Mouse (Mus musculus) E14TG2a.4 (cell line): ENCODE measurements around the gene Rapgef4.
A peak's percentile ranks its signal among the peaks of the same experiment; 100 is the strongest.

Experiments
- H3K27me3 ChIP-seq: 2 replicates; pipeline ENCODE4 v1.6.1; 2014; ENCODE audit warnings: low read length, control low read depth; ENCODE audit not compliant: insufficient read depth
- H3K36me3 ChIP-seq: 2 replicates; pipeline ENCODE4 v1.6.1; 2014; ENCODE audit warnings: low read length, control low read depth; ENCODE audit not compliant: insufficient read depth
- H3K4me1 ChIP-seq: replicated peaks from 2 replicates; pipeline ENCODE4 v1.6.1; 2014; ENCODE audit warnings: low read depth, low read length, control low read depth
- H3K4me3 ChIP-seq: replicated peaks from 2 replicates; pipeline ENCODE4 v1.5.1; 2014; ENCODE audit warnings: mild to moderate bottlenecking, low read length
- H3K9me3 ChIP-seq: 2 replicates; pipeline ENCODE4 v1.6.1; 2014; ENCODE audit warnings: low read length, control low read depth
- CTCF ChIP-seq: conservative IDR thresholded peaks from 2 replicates; pipeline ENCODE4 v1.5.1; 2014; ENCODE audit warnings: low read length
- NANOG ChIP-seq: IDR thresholded peaks from 2 replicates; pipeline ENCODE4 v1.6.1; 2014; ENCODE audit warnings: borderline replicate concordance, low read length, mixed read lengths
- POU5F1 ChIP-seq: IDR thresholded peaks from 2 replicates; pipeline ENCODE4 v1.6.1; 2014; ENCODE audit warnings: low read length, borderline replicate concordance

Rapgef4 gene

DNA sequence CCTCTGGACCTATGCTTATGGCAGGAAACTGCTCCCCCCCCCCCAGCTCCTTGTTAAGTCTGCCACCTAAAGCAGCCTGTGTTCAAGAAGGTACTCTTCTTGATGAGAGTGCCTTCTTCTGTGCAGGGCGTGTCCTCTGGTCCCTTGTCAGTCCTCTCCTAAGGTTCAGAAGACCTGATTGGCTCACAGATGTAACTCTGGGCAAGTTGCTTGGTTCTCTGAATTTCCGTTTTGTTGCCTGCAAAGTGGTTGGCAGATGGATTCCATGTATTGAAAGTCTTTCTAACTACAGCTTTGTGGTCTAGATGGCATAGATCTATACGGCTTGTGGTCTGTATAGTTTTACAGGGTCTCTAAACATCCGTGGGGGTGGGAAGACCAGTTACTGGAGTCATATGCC, 101.8 kb downstream of the Rapgef4 start:
- Histone ChIP-seq H3K4me1 (peaks cover 18% of the 10 kb centered on the region), H3K36me3 (no peaks in the 10 kb centered on the region), H3K9me3 (no peaks in the 10 kb centered on the region), H3K27me3 (no peaks in the 10 kb centered on the region), H3K4me3 (no peak overlapping the region)
- TF ChIP-seq POU5F1 (no peak), CTCF (no peak), NANOG (no peak)

DNA sequence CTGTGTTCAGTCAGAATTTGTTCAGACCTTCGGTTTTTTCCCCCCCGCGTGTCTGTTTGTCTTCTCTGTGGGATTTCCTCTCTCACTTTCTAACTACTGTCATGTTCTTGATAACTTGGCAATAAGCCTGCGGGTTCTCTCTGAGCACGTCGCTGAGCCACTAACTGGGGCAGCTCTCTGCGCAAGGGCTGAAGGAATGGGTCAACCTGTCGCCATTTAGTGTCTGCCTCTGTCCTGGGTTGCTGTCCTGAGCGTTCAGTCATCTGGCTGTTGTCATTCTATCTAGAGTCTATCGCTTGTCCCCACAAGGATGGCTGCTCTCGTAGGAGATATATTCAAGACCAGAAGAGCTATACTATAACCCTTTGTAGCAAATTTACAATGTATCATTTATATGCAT, 107.8 kb downstream of the Rapgef4 start:
- no peaks in the 10 kb centered on the region for H3K36me3 ChIP-seq
- no peak for TF ChIP-seq CTCF
- no peak for TF ChIP-seq NANOG
- TF ChIP-seq POU5F1, result no peak
- no peaks in the 10 kb centered on the region for H3K9me3 ChIP-seq
- no peak overlapping the region for H3K4me3 ChIP-seq
- H3K27me3 ChIP-seq, result no peaks in the 10 kb centered on the region
- H3K4me1 ChIP-seq, result peaks cover 14% of the 10 kb centered on the region

DNA sequence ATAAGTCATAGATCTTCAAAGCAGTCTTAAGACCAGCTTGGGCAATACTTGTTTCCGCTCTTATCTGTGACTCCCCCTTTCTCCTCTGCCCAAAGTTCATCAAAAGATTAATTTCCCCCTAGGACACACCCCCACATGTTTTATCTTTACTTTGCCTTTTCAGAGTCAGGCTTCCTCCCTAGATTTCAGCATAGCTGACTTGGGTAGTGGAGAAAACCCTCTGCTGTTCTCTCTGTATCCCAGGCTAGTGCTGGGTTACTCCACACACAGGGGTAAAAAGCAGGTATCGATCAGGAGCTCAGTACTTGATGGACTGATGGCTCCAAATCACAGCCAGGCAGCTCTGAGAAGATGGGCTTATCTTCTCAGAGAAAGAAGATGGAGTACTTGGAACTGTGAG, 109.0 kb downstream of the Rapgef4 start:
- Histone ChIP-seq H3K4me1 (peaks cover 14% of the 10 kb centered on the region), H3K27me3 (no peaks in the 10 kb centered on the region), H3K36me3 (no peaks in the 10 kb centered on the region), H3K9me3 (no peaks in the 10 kb centered on the region), H3K4me3 (no peak overlapping the region)
- no peak for TF ChIP-seq NANOG
- TF ChIP-seq POU5F1, result no peak
- TF ChIP-seq CTCF, result no peak

DNA sequence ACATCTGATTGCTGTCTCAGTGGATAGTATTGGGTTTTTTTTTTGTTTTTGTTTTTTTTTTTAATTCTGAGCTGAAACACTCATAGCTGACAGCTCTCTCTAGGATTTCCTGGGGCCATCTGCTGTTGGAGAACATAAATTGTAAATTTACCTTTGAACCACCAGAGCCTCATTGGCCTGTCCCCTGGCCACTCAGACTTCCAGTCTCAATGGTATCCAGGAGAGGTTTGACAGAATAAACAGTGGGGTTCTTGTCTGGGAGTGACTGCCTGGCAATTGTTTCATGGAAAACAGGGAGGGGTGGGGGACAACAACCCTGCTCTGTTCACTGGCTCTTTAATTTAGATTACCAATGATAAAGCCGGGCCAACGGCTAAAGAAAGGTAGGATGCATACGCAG, 111.0 kb downstream of the Rapgef4 start:
- no peaks in the 10 kb centered on the region for H3K27me3 ChIP-seq
- H3K9me3 ChIP-seq, result no peaks in the 10 kb centered on the region
- no peak for TF ChIP-seq NANOG
- TF ChIP-seq POU5F1, result no peak
- no peak for TF ChIP-seq CTCF
- no peaks in the 10 kb centered on the region for H3K36me3 ChIP-seq
- peaks cover 14% of the 10 kb centered on the region for H3K4me1 ChIP-seq
- no peak overlapping the region for H3K4me3 ChIP-seq

DNA sequence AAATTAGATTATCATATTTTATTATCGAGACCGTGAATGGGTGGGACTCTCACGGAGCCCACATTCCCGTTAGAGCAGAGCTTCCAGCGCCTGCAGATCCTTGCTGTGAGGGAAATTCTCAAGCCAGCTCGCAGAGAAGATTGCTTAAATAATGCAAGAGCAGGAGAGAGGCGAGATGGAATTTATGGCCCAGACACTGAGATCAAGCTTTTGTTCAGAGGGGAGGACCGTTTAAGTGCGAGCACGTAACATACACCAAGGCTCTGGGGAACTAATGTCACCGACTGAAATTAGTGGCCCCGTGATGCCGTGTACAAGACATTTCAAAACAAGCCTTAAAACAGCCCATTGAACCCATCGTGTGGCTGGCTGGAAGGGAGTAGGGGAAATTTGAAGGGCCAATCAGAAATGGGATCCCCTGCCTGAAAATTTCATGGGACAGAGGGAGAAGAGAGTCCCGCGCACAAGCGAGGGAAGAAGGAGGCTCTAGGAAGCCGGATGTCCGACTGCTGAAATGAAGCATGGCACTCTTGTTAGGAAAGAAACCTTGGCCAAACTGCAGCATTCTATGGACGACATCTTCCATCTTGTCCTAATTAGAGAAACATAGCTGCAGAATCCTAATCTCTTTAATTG, 112.5 kb downstream of the Rapgef4 start:
- H3K27me3 ChIP-seq, result no peaks in the 10 kb centered on the region
- no peaks in the 10 kb centered on the region for H3K9me3 ChIP-seq

DNA sequence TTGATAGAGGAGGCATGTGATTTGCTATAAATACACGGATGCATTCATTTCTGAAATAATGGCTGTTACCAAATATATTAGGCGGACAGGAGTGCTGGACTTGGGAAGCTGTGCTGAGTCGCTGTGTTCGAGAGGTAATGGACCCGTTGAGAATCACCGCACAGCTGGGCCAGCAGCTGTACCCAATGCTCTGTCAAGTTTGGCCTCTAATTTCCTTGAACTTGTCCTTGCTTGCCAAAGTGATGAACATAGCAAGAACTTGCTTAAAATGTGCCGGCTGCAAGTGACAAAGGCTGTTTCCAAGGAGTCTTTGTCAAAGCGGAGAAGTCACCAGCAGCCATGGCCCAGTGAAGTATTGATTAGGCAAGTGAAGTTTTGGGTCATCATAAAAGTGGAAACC, 113.0 kb downstream of the Rapgef4 start:
- Histone ChIP-seq H3K36me3 (no peaks in the 10 kb centered on the region), H3K27me3 (no peaks in the 10 kb centered on the region), H3K4me1 (peaks cover 9% of the 10 kb centered on the region), H3K9me3 (no peaks in the 10 kb centered on the region), H3K4me3 (no peak overlapping the region)
- no peak for TF ChIP-seq CTCF
- TF ChIP-seq NANOG, result no peak

More for the DNA sequence above, 112.5 kb downstream of the Rapgef4 start:
- TF ChIP-seq POU5F1 (no peak), CTCF (no peak), NANOG (no peak)
- peaks cover 9% of the 10 kb centered on the region for H3K4me1 ChIP-seq
- H3K4me3 ChIP-seq, result no peak overlapping the region
- H3K36me3 ChIP-seq, result no peaks in the 10 kb centered on the region

DNA sequence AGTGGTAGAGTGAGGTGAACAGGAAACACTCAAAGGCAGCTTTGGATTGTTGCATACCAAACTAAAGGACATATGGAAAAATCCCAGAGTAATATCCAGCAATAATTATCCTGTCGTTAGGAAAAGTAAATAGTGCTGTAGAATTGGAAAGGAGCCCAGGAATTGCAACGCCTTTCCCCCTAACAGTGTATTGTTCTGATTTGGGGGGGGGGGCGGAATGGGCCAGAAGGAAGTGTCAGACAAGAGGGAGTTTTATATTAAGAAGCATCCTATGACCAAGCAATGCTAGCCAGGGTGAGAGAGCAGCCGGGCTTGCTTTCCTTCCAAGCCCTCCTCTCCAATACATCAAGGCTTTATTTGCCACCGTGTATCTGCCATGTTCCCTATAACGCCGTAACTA, 113.4 kb downstream of the Rapgef4 start:
- H3K27me3 ChIP-seq, result no peaks in the 10 kb centered on the region
- H3K4me3 ChIP-seq, result no peak overlapping the region
- no peak for TF ChIP-seq POU5F1
- TF ChIP-seq NANOG, result no peak
- no peak for TF ChIP-seq CTCF
- no peaks in the 10 kb centered on the region for H3K9me3 ChIP-seq
- peaks cover 9% of the 10 kb centered on the region for H3K4me1 ChIP-seq
- H3K36me3 ChIP-seq, result no peaks in the 10 kb centered on the region

DNA sequence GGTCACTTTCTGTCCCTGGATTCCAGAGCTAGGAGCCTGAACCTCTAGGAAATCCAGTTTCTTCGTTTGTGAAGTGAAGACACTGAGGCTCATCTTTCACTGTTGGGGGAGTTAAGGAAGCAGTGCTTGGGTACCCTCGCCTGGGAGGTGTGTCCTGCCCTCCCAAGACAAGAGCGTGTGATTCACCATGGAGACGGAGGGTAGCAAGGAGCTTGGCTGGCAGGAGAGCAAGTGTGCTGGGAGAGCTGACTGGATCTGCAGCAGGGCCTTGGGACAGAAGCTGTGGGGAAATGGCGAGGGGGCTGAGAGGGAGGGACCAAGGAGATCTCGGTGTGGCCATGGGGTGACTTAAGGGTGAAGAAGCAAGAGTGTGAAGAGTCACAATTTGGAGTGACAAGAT, 114.0 kb downstream of the Rapgef4 start:
- Histone ChIP-seq H3K4me1 (peaks cover 9% of the 10 kb centered on the region), H3K27me3 (no peaks in the 10 kb centered on the region), H3K9me3 (no peaks in the 10 kb centered on the region), H3K4me3 (no peak overlapping the region), H3K36me3 (no peaks in the 10 kb centered on the region)
- TF ChIP-seq NANOG (no peak), CTCF (no peak), POU5F1 (no peak)

DNA sequence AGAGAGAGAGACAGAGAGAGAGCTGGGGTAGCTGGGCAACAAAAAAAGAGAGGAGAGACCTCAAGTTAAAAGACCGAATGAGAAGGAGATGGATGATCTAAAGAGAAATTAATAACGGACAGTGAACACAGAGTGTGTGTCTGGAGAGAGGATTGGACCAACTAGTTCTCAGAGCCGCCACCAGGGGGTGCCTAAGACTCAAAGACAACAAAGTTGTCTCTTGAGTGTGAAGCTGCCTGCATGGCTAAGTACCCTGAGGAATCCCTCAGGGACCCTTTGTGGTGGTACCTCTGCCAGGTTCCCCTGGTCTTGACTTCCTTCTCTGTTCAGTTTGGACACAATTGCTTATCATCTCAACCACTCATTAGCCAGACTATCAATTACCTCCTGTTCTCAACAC, 115.3 kb downstream of the Rapgef4 start:
- TF ChIP-seq CTCF (peak; percentile 65), NANOG (no peak), POU5F1 (no peak)
- Histone ChIP-seq H3K4me1 (peaks cover 9% of the 10 kb centered on the region), H3K36me3 (no peaks in the 10 kb centered on the region), H3K4me3 (no peak overlapping the region), H3K27me3 (no peaks in the 10 kb centered on the region), H3K9me3 (no peaks in the 10 kb centered on the region)
